Mouse (Mus musculus) G1E (cell line): Measurements from ENCODE around the gene Dact2. TPM values are rescaled to one million over a fixed set of nuclear protein-coding genes. Genes with fewer than 3 reads are reported as not detected.

ENCODE experiments used
- ATAC-seq: 2 replicates; pipeline ENCODE4 v1.8.0; 2016; ENCODE audit warnings: mild to moderate bottlenecking; ENCODE audit not compliant: insufficient number of reproducible peaks, poor library complexity, low FRiP score, severe bottlenecking; ENCODE audit errors: extremely low read depth
- DNase-seq: peaks from one replicate; pipeline ENCODE4 v3.0.0; 2012; ENCODE audit warnings: low spot score
- H3K27me3 ChIP-seq: 2 replicates; pipeline ENCODE4 v1.6.1; 2012; ENCODE audit warnings: mild to moderate bottlenecking, low read length, inconsistent platforms; ENCODE audit not compliant: insufficient read depth
- H3K36me3 ChIP-seq: replicated peaks from 2 replicates; pipeline ENCODE3; 2012; ENCODE audit warnings: mild to moderate bottlenecking, inconsistent platforms
- H3K4me1 ChIP-seq: 2 replicates; pipeline ENCODE4 v1.6.1; 2012; ENCODE audit warnings: low read depth, low read length, inconsistent platforms, mixed read lengths; ENCODE audit not compliant: insufficient read depth
- H3K4me3 ChIP-seq: 2 replicates; pipeline ENCODE4 v1.5.1; 2012; ENCODE audit warnings: low read depth, mild to moderate bottlenecking, inconsistent platforms, low read length, moderate library complexity, mixed read lengths
- H3K9me3 ChIP-seq: replicated peaks from 2 replicates; pipeline ENCODE4 v1.6.1; 2012; ENCODE audit warnings: inconsistent platforms
- CTCF ChIP-seq: IDR thresholded peaks from 2 replicates; pipeline ENCODE4 v1.5.1; 2012; ENCODE audit warnings: low read depth, low read length, inconsistent platforms, mixed read lengths
- GATA1 ChIP-seq: IDR thresholded peaks from 2 replicates; pipeline ENCODE4 v1.6.1; 2012; ENCODE audit warnings: borderline replicate concordance, low read length, inconsistent platforms, mixed read lengths
- GATA2 ChIP-seq: IDR thresholded peaks from 2 replicates; pipeline ENCODE4 v1.6.1; 2012; ENCODE audit warnings: low read depth, low read length, inconsistent platforms, borderline replicate concordance
- POLR2AphosphoS5 ChIP-seq: IDR thresholded peaks from 2 replicates; pipeline ENCODE4 v1.6.1; 2012; ENCODE audit warnings: low read depth, low read length, inconsistent platforms; ENCODE audit not compliant: insufficient replicate concordance
- TAL1 ChIP-seq: conservative IDR thresholded peaks from 2 replicates; pipeline ENCODE4 v1.6.1; 2012; ENCODE audit warnings: low read depth, low read length, inconsistent platforms, mixed read lengths
- polyA plus RNA-seq: library from polyadenylated mRNA; stranded (reverse); fragments of >175 nt; gene quantifications from 2 replicates; pipeline ENCODE4 v1.2.3, GENCODE M21; 2012
- total RNA-seq, 2 experiments: library from RNA; stranded (forward) in 1 of 2; stranded (reverse) in 1 of 2; fragments of 200-1000 nt in 1 of 2; fragments of >200 nt in 1 of 2; fragmentation: Nextera tagmentation in 1 of 2; gene quantifications; 2 replicates each; pipeline ENCODE4 v1.2.3; 2014 to 2017

The Dact2 gene
- total and polyA plus RNA-seq, 3 experiments = not detected

DNA sequence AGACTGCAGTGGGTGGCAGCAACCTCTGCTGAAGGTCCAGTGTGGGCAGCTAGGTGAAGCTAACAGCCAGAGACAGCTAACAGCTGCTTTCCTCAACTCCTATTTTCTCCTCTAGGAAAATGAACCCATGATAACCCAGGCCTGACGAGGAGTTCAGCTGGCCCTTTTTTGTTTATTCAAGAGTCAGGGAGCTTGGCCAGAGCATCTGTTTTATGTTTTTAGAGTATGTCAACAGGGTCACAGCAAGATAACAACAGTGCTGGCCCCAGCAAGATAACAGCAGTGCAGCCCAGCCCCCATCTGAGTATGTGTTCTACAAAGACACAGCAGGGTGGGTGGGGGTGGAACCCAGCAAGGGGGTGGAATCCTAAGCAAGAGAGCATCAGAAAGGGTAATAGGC is 30.6 kb downstream of the Dact2 start:
- no peak for DNase-seq
- no peak overlapping the region for H3K4me3 ChIP-seq
- TF ChIP-seq GATA1 = no peak
- TF ChIP-seq TAL1 = no peak
- no peak for TF ChIP-seq POLR2AphosphoS5
- TF ChIP-seq CTCF = no peak
- TF ChIP-seq GATA2 = no peak
- ATAC-seq = no peak
- no peaks in the 10 kb centered on the region; the same call in 1 of the 2 replicates for H3K9me3 ChIP-seq
- H3K36me3 ChIP-seq = no peaks in the 10 kb centered on the region
- H3K4me1 ChIP-seq = peaks cover 5% of the 10 kb centered on the region; the same call in 1 of the 2 replicates
- no peaks in the 10 kb centered on the region for H3K27me3 ChIP-seq

DNA sequence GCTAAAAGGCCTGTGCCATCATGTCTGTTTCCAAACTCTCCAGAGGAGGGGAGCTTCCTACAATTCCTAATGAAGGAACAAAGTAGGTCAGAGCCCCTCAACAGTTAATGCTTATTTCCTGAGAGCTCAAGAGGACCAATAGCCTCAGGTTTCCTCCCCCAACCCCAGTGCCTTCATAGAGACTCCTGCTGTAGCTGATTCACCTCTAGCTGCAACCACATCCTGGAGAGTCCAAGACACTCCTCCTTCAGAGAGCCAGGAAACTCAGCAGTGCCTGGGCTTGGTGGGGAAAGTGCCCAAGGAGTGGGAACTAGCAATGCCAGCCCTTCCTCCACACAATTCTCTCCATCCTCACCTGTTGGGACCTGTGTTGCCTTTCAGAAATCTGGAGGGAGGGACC is 31.4 kb downstream of the Dact2 start:
- no peaks in the 10 kb centered on the region; the same call in 1 of the 2 replicates for H3K9me3 ChIP-seq
- peaks cover 5% of the 10 kb centered on the region; the same call in 1 of the 2 replicates for H3K4me1 ChIP-seq
- ATAC-seq (no peak), DNase-seq (no peak)
- H3K27me3 ChIP-seq = no peaks in the 10 kb centered on the region
- H3K4me3 ChIP-seq = no peak overlapping the region
- no peak for TF ChIP-seq TAL1
- no peak for TF ChIP-seq POLR2AphosphoS5
- no peak for TF ChIP-seq GATA1
- no peak for TF ChIP-seq GATA2
- TF ChIP-seq CTCF = no peak
- H3K36me3 ChIP-seq = no peaks in the 10 kb centered on the region

DNA sequence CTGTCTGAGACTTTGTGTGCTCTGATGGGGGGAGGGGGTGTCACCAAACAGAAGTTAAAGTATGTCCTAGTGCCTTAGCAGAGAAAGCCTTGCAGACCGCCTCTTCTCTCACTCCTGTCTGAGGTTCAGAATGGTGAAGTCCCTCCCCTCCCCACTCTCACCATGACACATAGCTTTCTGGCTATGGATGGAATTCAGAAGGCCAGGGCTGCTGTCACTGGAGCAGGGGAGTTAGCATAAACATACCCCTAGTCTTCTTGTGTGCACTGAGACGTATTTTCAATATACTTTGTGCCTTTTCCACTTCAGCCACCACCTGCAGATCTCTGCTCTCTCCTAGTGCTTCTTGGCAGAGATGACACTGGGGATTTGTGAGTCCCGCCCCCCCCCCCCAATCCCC is 31.9 kb downstream of the Dact2 start:
- ATAC-seq (no peak), DNase-seq (no peak)
- H3K9me3 ChIP-seq = peaks cover 3% of the 10 kb centered on the region; the same call in 1 of the 2 replicates
- no peaks in the 10 kb centered on the region for H3K27me3 ChIP-seq
- TF ChIP-seq POLR2AphosphoS5 (no peak), TAL1 (no peak), GATA2 (no peak), CTCF (no peak), GATA1 (no peak)
- H3K36me3 ChIP-seq = no peaks in the 10 kb centered on the region
- no peak overlapping the region for H3K4me3 ChIP-seq
- peaks cover 9% of the 10 kb centered on the region for H3K4me1 ChIP-seq

DNA sequence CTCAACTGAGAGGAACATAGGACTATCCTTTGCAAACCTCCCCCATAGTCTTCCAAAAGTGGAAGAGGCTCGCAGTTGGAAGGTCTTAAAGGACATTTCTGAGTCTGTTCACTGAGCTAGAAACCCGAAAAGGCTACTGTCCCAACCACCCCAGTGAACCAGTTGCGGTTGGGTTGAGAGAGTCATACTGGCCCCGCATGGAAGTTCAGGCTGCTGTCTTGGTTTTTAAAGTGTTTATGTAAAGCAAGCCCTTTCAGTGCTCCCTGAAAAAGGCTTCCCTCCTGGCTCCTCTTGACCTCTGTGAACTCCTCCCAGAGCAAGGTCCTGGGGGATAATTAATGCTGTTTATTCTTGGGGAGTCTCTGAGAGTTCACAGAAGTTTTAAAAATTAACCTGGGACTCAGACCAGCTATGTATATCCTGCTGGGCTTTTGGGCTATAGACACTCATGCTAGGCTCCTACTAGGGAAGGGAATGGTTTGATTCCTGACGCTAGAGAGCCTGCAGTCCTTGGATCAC is 33.1 kb downstream of the Dact2 start:
- DNase-seq = no peak
- Histone ChIP-seq H3K36me3 (no peaks in the 10 kb centered on the region), H3K9me3 (peaks cover 6% of the 10 kb centered on the region; the same call in 1 of the 2 replicates), H3K4me1 (peaks cover 14% of the 10 kb centered on the region), H3K27me3 (no peaks in the 10 kb centered on the region), H3K4me3 (no peak overlapping the region)
- ATAC-seq = no peak
- TF ChIP-seq GATA2 = no peak
- TF ChIP-seq TAL1 = no peak
- no peak for TF ChIP-seq POLR2AphosphoS5
- TF ChIP-seq GATA1 = no peak
- TF ChIP-seq CTCF = no peak

DNA sequence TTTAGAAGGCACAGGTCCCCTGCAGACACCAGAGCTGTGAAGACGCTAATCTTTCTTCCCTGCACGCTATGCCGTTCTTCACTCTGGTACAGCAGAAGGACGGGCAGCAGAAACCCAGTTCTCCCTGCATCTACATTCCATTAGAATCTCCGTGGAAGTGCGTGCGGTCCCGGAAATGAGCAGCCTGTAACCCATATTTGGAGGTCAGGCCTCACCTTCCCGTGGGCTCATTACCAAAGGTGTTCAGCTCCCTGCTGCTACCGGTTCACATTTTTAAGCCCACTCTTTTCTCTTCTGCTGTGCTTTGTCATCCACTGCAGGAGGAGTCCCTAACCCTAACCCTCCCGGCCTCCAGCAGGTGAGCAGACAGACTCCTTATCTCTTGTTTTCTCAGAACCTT is 34.7 kb downstream of the Dact2 start:
- H3K36me3 ChIP-seq = no peaks in the 10 kb centered on the region
- DNase-seq (no peak), ATAC-seq (no peak)
- H3K4me3 ChIP-seq = no peak overlapping the region
- H3K9me3 ChIP-seq = peaks cover 6% of the 10 kb centered on the region; the same call in 1 of the 2 replicates
- no peaks in the 10 kb centered on the region for H3K27me3 ChIP-seq
- TF ChIP-seq TAL1 (no peak), POLR2AphosphoS5 (no peak)
- H3K4me1 ChIP-seq = peaks cover 14% of the 10 kb centered on the region

DNA sequence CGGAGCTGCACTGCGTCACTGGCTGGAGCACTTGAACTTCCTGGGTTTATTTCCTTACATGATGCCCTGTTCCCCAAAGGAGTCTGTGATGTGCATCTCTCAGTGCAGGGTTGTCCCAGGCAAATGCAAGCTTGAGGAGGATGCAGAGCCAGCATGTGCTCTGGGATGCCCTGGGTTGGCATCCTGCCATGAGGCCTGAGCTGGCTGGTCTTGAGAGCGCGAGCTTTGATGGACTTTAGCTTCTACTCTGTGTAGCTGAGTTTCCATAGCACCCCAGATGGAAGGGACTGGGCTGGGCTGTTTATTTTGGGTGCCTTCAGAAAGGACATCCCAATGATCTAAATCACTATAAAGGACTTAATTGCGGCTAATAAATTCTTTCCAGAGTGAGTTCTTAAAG is 36.5 kb downstream of the Dact2 start:
- Histone ChIP-seq H3K9me3 (peaks cover 6% of the 10 kb centered on the region; the same call in 1 of the 2 replicates), H3K27me3 (no peaks in the 10 kb centered on the region), H3K4me1 (peaks cover 14% of the 10 kb centered on the region), H3K36me3 (no peaks in the 10 kb centered on the region), H3K4me3 (no peak overlapping the region)
- TF ChIP-seq CTCF (no peak), TAL1 (no peak), POLR2AphosphoS5 (no peak), GATA2 (no peak)
- DNase-seq (no peak), ATAC-seq (no peak)
